Mouse (Mus musculus) limb, embryonic 14.5 days (tissue): ENCODE results near the gene Tram2. TPM values are rescaled to one million over a fixed set of nuclear protein-coding genes. Genes with fewer than 3 reads are reported as not detected.

Source experiments
- ATAC-seq: fragments of 200-750 bp; cut with Nextera tagmentation; 2 replicates; pipeline ENCODE4 v1.8.0; 2017; ENCODE audit warnings: low read depth, moderate number of reproducible peaks, moderate TSS enrichment; ENCODE audit not compliant: low FRiP score
- DNase-seq: peaks from one replicate; pipeline ENCODE4 v3.0.0-alpha.2; 2015; ENCODE audit warnings: low spot score
- H3K27ac ChIP-seq: fragments of 300-500 bp; sonication (generic); replicated peaks from 2 replicates; pipeline ENCODE4 v1.5.1; 2014; ENCODE audit warnings: low read depth, mild to moderate bottlenecking, low read length, moderate library complexity, mixed read lengths
- H3K27me3 ChIP-seq: fragments of 300-500 bp; sonication (generic); 2 replicates; pipeline ENCODE4 v1.6.1; 2014; ENCODE audit warnings: low read length, mixed read lengths; ENCODE audit not compliant: control insufficient read depth, insufficient read depth
- H3K36me3 ChIP-seq: fragments of 300-500 bp; sonication (generic); 2 replicates; pipeline ENCODE4 v1.6.1; 2014; ENCODE audit warnings: mild to moderate bottlenecking, low read length, moderate library complexity, mixed read lengths; ENCODE audit not compliant: control insufficient read depth, insufficient read depth
- H3K4me1 ChIP-seq: fragments of 300-500 bp; sonication (generic); 2 replicates; pipeline ENCODE4 v1.6.1; 2014; ENCODE audit warnings: antibody characterized with exemption, low read length, mixed read lengths; ENCODE audit not compliant: control insufficient read depth, insufficient read depth
- H3K4me2 ChIP-seq: fragments of 300-500 bp; sonication (generic); replicated peaks from 2 replicates; pipeline ENCODE4 v1.6.1; 2014; ENCODE audit warnings: low read depth, mild to moderate bottlenecking, low read length, moderate library complexity; ENCODE audit not compliant: severe bottlenecking
- H3K4me3 ChIP-seq: fragments of 300-500 bp; sonication (generic); replicated peaks from 2 replicates; pipeline ENCODE4 v1.5.1; 2014; ENCODE audit warnings: low read length
- H3K9ac ChIP-seq: fragments of 300-500 bp; sonication (generic); 2 replicates; pipeline ENCODE4 v1.6.1; 2014; ENCODE audit warnings: mild to moderate bottlenecking, low read depth, low read length, moderate library complexity; ENCODE audit not compliant: severe bottlenecking
- H3K9me3 ChIP-seq: fragments of 300-500 bp; sonication (generic); 2 replicates; pipeline ENCODE4 v1.6.1; 2016; ENCODE audit warnings: low read length; ENCODE audit not compliant: control insufficient read depth
- POLR2A ChIP-seq: fragments of 200-500 bp; IDR thresholded peaks from 2 replicates; pipeline ENCODE4 v1.8.0; 2012; ENCODE audit warnings: inconsistent platforms, mild to moderate bottlenecking, moderate library complexity, borderline replicate concordance; ENCODE audit not compliant: insufficient read depth, insufficient read length; ENCODE audit errors: extremely low read depth
- WGBS: fragments of 180-500 bp; shearing (Covaris S2); extraction: QIAGEN DNeasy Blood & Tissue Kit; methylation state at CpG from one replicate; pipeline ENCODE4 v1.1.7; 2014; 5-methylcytosine and 5-hydroxymethylcytosine counted together
- polyA plus RNA-seq, 2 experiments: library from polyadenylated mRNA; depleted of rRNA in 1 of 2; stranded (reverse) in 1 of 2; unstranded in 1 of 2; fragments of >200 nt; fragmentation: Nextera tagmentation in 1 of 2; extraction: Ambion mirVana in 1 of 2; gene quantifications; 2 replicates each; pipeline versions ENCODE4 v1.2.1 to v1.2.3; 2012 to 2014

Gene Tram2
- polyA plus RNA-seq, 2 experiments: 15.5 to 20.3 TPM

DNA sequence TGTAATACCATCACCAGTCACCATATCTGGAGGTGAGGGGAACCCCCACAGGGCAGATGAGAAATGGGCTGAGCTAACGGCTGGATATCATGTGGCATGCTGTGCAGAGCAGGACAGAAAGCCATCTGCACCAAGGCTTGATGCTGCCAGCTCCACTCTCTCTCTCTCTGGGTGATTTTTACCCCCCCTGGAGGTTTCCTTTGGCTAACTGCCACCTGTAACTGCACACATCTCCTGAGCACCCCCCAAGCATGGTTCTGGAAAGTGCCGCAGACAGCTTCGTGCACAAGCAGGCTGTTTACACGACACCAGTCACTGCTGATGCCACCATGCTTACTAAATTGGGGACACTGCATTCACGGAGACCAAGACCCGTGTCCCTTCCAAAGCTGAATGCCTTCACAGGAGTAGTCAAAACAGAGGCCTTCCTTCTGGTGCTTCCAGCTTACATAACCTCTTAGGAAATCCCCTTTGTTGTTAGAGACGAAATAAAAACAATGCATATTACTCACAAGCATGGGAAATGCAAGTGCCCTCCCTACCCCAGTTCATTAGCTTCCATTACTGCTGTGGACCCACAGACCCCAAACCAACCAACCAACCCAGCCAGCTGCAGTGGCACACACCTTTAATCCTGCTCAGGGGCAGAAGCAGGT is 83.6 kb downstream of the Tram2 start:
- no peaks in the 10 kb centered on the region for H3K27me3 ChIP-seq
- no peak overlapping the region for H3K27ac ChIP-seq
- no peak overlapping the region for H3K4me2 ChIP-seq
- no peak for TF ChIP-seq POLR2A
- ATAC-seq (no peak), DNase-seq (no peak)
- H3K36me3 ChIP-seq: peaks cover 21% of the 10 kb centered on the region
- WGBS: 62% methylated on average over 7 of the region's 7 CpGs
- H3K9me3 ChIP-seq: no peaks in the 10 kb centered on the region
- no peak overlapping the region for H3K9ac ChIP-seq
- 0 out of 2 replicates have a peak, but pooled peaks cover 3% of the 10 kb centered on the region for H3K4me1 ChIP-seq
- H3K4me3 ChIP-seq: no peak overlapping the region

- 81% methylated on average over 5 of the region's 5 CpGs for WGBS
- Histone ChIP-seq H3K36me3 (peaks cover 9% of the 10 kb centered on the region; the same call in 1 of the 2 replicates), H3K4me3 (no peak overlapping the region), H3K4me1 (0 out of 2 replicates have a peak, but pooled peaks cover 3% of the 10 kb centered on the region), H3K27me3 (no peaks in the 10 kb centered on the region), H3K4me2 (no peak overlapping the region), H3K9ac (no peak overlapping the region), H3K9me3 (no peaks in the 10 kb centered on the region), H3K27ac (no peak overlapping the region)
- no peak for TF ChIP-seq POLR2A
- no peak for ATAC-seq
- no peak for DNase-seq
These were observed 84.7 kb downstream of the Tram2 start for GRCm38 (mm10) chr1:20994338-20994737.

DNA sequence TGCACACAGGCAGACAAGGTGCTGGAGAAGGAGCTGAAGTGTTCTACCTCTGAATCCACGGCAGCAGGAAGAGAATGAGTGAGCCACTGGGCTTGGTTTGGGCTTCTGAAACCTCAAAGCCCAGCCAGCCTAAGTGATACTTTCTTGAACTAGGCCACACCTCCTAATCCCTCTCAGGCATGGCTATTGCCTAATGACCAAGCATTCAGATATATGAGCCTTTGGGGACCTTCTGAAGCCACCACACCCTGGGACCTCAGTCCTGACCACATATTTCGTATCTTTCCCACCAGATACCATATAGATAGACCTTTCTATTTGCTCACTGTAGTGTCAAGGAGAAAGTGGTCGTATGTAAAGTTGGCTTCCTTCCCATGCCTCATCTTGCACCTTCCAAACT is 85.3 kb downstream of the Tram2 start:
- Histone ChIP-seq H3K4me1 (0 out of 2 replicates have a peak, but pooled peaks cover 3% of the 10 kb centered on the region), H3K36me3 (0 out of 2 replicates have a peak, but pooled peaks cover 4% of the 10 kb centered on the region), H3K27ac (no peak overlapping the region), H3K27me3 (no peaks in the 10 kb centered on the region), H3K9ac (no peak overlapping the region), H3K4me2 (no peak overlapping the region), H3K9me3 (no peaks in the 10 kb centered on the region), H3K4me3 (no peak overlapping the region)
- ATAC-seq: no peak
- 89% methylated on average over 3 of the region's 3 CpGs for WGBS
- DNase-seq: no peak
- no peak for TF ChIP-seq POLR2A

DNA sequence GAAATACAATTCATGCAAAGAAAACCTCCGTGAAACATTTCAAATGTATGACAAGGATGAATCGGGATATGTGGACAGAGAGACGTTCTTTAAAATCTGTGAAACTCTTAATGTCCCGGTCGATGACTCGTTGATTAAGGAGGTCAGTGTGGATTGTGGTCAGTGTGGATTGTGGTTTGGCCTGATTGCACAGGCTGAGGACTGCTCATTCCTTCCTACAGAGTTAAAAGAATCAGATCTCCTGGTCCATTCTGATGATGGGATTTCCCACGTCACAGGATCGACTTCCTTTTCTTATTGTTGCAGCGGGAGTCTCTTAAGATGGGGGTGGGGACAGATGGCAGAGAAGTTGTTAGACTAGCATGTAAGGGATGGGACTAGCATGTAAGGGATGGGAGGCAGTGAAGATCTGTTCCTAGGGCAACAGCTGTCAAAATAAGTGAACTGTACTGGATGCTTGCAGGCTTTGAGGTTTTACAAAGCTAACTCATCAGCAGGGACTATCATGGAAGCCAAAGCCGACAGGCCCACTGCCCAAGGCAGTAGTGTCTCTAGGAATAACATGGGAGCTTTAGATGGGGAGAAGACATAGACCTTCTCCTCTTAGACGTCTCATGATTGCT is 89.5 kb downstream of the Tram2 start:
- H3K9me3 ChIP-seq: no peaks in the 10 kb centered on the region
- TF ChIP-seq POLR2A: no peak
- DNase-seq (no peak), ATAC-seq (no peak)
- H3K4me1 ChIP-seq: no peaks in the 10 kb centered on the region
- H3K4me2 ChIP-seq: no peak overlapping the region
- no peak overlapping the region for H3K4me3 ChIP-seq
- no peak overlapping the region for H3K9ac ChIP-seq
- no peaks in the 10 kb centered on the region for H3K27me3 ChIP-seq
- 86% methylated on average over 11 of the region's 11 CpGs for WGBS
- no peak overlapping the region for H3K27ac ChIP-seq
- no peaks in the 10 kb centered on the region for H3K36me3 ChIP-seq

DNA sequence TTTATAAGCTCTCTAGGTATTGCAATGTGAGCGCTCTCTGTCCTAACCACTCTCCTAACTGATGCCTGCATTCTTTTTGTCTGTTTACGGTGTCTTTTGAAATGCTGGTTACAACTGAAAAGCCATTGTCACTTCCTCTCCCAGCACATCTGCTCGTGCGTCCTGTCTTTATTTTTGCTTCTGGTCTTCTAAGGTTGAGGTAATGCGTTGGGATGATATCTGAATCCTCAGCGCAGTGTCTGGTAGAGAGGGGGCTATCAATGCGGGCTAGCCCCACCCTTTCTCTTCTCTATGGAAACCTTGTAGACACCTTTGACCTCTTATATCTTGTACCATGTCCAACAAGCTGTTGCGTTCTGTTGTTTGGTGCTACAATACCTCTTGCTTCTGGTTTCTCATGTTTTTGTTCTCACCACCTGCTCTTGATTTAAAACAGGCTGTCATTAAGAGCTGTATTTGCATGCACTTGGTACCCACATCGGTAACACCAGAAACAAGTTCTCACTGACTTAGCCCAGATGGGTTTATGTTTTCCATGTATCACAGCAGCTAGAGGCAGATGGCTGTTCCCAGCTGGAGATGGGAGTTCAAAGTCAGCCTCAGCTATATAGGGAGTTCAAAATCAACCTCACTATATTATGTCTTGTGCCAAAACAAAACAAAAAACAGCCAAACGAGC is 92.5 kb downstream of the Tram2 start:
- no peak overlapping the region for H3K9ac ChIP-seq
- no peak overlapping the region for H3K4me2 ChIP-seq
- DNase-seq (no peak), ATAC-seq (no peak)
- H3K27me3 ChIP-seq: no peaks in the 10 kb centered on the region
- no peak overlapping the region for H3K4me3 ChIP-seq
- TF ChIP-seq POLR2A: no peak
- WGBS: 65% methylated on average over 10 of the region's 10 CpGs
- H3K27ac ChIP-seq: no peak overlapping the region
- H3K4me1 ChIP-seq: no peaks in the 10 kb centered on the region
- no peaks in the 10 kb centered on the region for H3K9me3 ChIP-seq
- H3K36me3 ChIP-seq: no peaks in the 10 kb centered on the region
